Mouse (Mus musculus): ENCODE measurements around the gene Hspa8.

DNA sequence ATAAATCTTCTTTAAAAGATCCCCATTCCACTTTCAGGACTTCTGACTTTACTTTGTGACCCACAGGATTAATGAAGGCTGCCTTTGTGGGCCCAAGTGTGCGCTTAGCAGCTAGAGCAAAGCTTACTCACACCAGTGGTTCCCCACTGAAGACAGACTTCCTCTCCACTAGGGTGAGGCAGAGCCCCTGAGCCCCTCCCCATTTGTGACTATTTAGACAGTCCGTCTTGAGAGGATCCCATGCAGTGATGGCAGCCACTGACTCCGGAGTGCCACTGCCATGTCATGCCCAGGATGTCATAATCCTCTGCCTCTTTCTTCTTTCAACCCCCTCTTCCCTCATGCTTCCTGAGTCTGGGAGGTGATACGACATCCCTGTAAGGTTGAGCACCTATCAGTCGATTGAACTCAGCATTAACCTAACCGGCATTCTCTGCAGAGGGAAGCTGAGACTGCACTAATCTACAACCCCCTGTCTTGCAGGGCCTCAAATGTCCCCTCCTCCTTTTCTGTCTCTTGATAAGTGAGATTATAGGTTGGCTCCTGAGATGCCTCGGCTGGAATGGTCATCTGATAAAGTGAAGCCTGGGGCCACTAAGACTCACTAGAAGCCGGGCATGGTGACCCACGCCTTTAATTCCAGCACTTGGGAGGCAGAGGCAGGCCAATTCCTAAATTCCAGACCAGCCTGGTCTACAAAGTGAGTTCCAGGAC is 2.4 kb upstream of the Hspa8 start:
- TF ChIP-seq CTCF (IDR thresholded peaks at IDR 0.05; ENCODE audit: low read depth) (no peak), EP300 (optimal IDR thresholded peaks at IDR 0.05) (no peak)

Data from stomach, postnatal 0 days (tissue).